Mouse (Mus musculus) cerebellum, adult 11 months (tissue): ENCODE data around the gene Nab2.

ENCODE experiments used
- DNase-seq: peaks from one replicate; pipeline ENCODE4 v3.0.0; 2022

Gene Nab2

GRCm38 (mm10) chr10:127668093-127669050, at the start of gene Nab2:
Gene Nab2 (minus strand): TSS chr10:127668568.
- DNase-seq: peak; percentile 66

GRCm38 (mm10) chr10:127712736-127713135, 44.4 kb upstream of the Nab2 start:
- DNase-seq: no peak

GRCm38 (mm10) chr10:127710331-127710730, 42.0 kb upstream of the Nab2 start:
- DNase-seq: no peak

- no peak for DNase-seq
These were observed 40.5 kb upstream of the Nab2 start for GRCm38 (mm10) chr10:127708850-127709370.

GRCm38 (mm10) chr10:127707721-127708120, 39.4 kb upstream of the Nab2 start:
- no peak for DNase-seq

- no peak for DNase-seq
These were observed 37.4 kb upstream of the Nab2 start for GRCm38 (mm10) chr10:127705783-127706182.

GRCm38 (mm10) chr10:127704766-127705220, 36.4 kb upstream of the Nab2 start, which contains the start of gene Myo1a:
Gene Myo1a (plus strand): TSS chr10:127705170.
- no peak for DNase-seq

GRCm38 (mm10) chr10:127704293-127704692, 35.9 kb upstream of the Nab2 start:
- DNase-seq: no peak

- DNase-seq: no peak
These were observed 34.9 kb upstream of the Nab2 start for GRCm38 (mm10) chr10:127703299-127703698.

GRCm38 (mm10) chr10:127698966-127699365, 30.6 kb upstream of the Nab2 start:
- no peak for DNase-seq

GRCm38 (mm10) chr10:127695775-127696174, 27.4 kb upstream of the Nab2 start:
- no peak for DNase-seq

GRCm38 (mm10) chr10:127694636-127695035, 26.3 kb upstream of the Nab2 start:
- DNase-seq: no peak

GRCm38 (mm10) chr10:127691053-127691452, 22.7 kb upstream of the Nab2 start:
- no peak for DNase-seq

GRCm38 (mm10) chr10:127682886-127683285, 14.5 kb upstream of the Nab2 start:
- no peak for DNase-seq

- DNase-seq: no peak
These were observed 11.5 kb upstream of the Nab2 start for GRCm38 (mm10) chr10:127679881-127680280.

- no peak for DNase-seq
These were observed 10.8 kb upstream of the Nab2 start for GRCm38 (mm10) chr10:127679208-127679607.

GRCm38 (mm10) chr10:127677591-127678336, 9.4 kb upstream of the Nab2 start:
- no peak for DNase-seq

- peak; percentile 90 for DNase-seq
These were observed 8.6 kb upstream of the Nab2 start for GRCm38 (mm10) chr10:127676691-127677548.

- no peak for DNase-seq
These were observed 7.6 kb upstream of the Nab2 start for GRCm38 (mm10) chr10:127675859-127676398.

GRCm38 (mm10) chr10:127674794-127675522, 6.6 kb upstream of the Nab2 start:
- peak; percentile 87 for DNase-seq

- no peak for DNase-seq
These were observed 5.8 kb upstream of the Nab2 start for GRCm38 (mm10) chr10:127674046-127674655.
